Mouse (Mus musculus) cerebellum, adult 2 months (tissue): ENCODE data around the gene Fam19a5. TPM values are rescaled to one million over a fixed set of nuclear protein-coding genes. Genes with fewer than 3 reads are reported as not detected.

ENCODE experiments used
- DNase-seq, 2 experiments: peaks; one replicate each; pipeline ENCODE4 v3.0.0; 2021
- H3K27ac ChIP-seq: fragments of 200-500 bp; 2 replicates; pipeline ENCODE4 v1.5.1; 2012; ENCODE audit warnings: low read length, control low read depth, inconsistent platforms; ENCODE audit not compliant: insufficient read depth
- H3K27me3 ChIP-seq: fragments of 200-500 bp; 2 replicates; pipeline ENCODE4 v1.6.1; 2012; ENCODE audit warnings: inconsistent platforms, mild to moderate bottlenecking, low read length, moderate library complexity; ENCODE audit not compliant: control insufficient read depth, insufficient read depth
- H3K4me1 ChIP-seq: fragments of 200-500 bp; 2 replicates; pipeline ENCODE4 v1.6.1; 2011; ENCODE audit warnings: low read length; ENCODE audit not compliant: control insufficient read depth, insufficient read depth
- H3K4me3 ChIP-seq: fragments of 200-500 bp; replicated peaks from 2 replicates; pipeline ENCODE3; 2011; ENCODE audit warnings: mild to moderate bottlenecking, low read depth, low read length, control low read depth; ENCODE audit not compliant: insufficient read depth
- CTCF ChIP-seq: fragments of 200-500 bp; IDR thresholded peaks from 2 replicates; pipeline ENCODE4 v1.5.1; 2011; ENCODE audit warnings: low read depth, mild to moderate bottlenecking, control low read depth, low read length, moderate library complexity, borderline replicate concordance; ENCODE audit not compliant: insufficient read depth
- POLR2A ChIP-seq: fragments of 200-500 bp; IDR thresholded peaks from 2 replicates; pipeline ENCODE4 v1.6.1; 2011; ENCODE audit warnings: low read length, control low read depth, borderline replicate concordance; ENCODE audit not compliant: insufficient read depth
- WGBS: fragments of 180-500 bp; shearing (Covaris S2); methylation state at CpG from one replicate; pipeline ENCODE4 v1.1.7; 2018; 5-methylcytosine and 5-hydroxymethylcytosine counted together
- polyA plus RNA-seq: library from polyadenylated mRNA; depleted of rRNA; stranded (reverse); fragments of >200 nt; gene quantifications from 2 replicates; pipeline ENCODE4 v1.2.3, GENCODE M21; 2012

Gene Fam19a5
- polyA plus RNA-seq, 1 experiment: 101 TPM

- 33% methylated on average over 14 of the region's 14 CpGs for WGBS
- TF ChIP-seq CTCF (no peak), POLR2A (no peak)
- H3K27me3 ChIP-seq: no peaks in the 10 kb centered on the region
- H3K4me3 ChIP-seq: no peak overlapping the region
- H3K4me1 ChIP-seq: peaks cover 11% of the 10 kb centered on the region
- peak; percentile 48 to 52 for DNase-seq
- H3K27ac ChIP-seq: no peak overlapping the region
These were observed 154.6 kb downstream of the Fam19a5 start for GRCm38 (mm10) chr15:87698562-87699320.

GRCm38 (mm10) chr15:87702821-87703220, 158.7 kb downstream of the Fam19a5 start:
- 78% methylated on average over 1 of the region's 1 CpGs for WGBS
- Histone ChIP-seq H3K27ac (no peak overlapping the region), H3K4me1 (peaks cover 20% of the 10 kb centered on the region), H3K27me3 (no peaks in the 10 kb centered on the region), H3K4me3 (no peak overlapping the region)
- DNase-seq: no peak
- TF ChIP-seq CTCF: no peak
- TF ChIP-seq POLR2A: no peak

- Histone ChIP-seq H3K27me3 (no peaks in the 10 kb centered on the region), H3K4me1 (peaks cover 17% of the 10 kb centered on the region), H3K4me3 (no peak overlapping the region), H3K27ac (no peak overlapping the region)
- TF ChIP-seq CTCF (no peak), POLR2A (no peak)
- WGBS: 87% methylated on average over 3 of the region's 3 CpGs
- DNase-seq: no peak
These were observed 159.2 kb downstream of the Fam19a5 start for GRCm38 (mm10) chr15:87703334-87703733.

- Histone ChIP-seq H3K27me3 (no peaks in the 10 kb centered on the region), H3K4me1 (peaks cover 27% of the 10 kb centered on the region), H3K4me3 (no peak overlapping the region), H3K27ac (no peak overlapping the region)
- TF ChIP-seq POLR2A (no peak), CTCF (no peak)
- 64% methylated on average over 4 of the region's 4 CpGs for WGBS
- DNase-seq: no peak
These were observed 167.7 kb downstream of the Fam19a5 start for GRCm38 (mm10) chr15:87711790-87712189.

DNA sequence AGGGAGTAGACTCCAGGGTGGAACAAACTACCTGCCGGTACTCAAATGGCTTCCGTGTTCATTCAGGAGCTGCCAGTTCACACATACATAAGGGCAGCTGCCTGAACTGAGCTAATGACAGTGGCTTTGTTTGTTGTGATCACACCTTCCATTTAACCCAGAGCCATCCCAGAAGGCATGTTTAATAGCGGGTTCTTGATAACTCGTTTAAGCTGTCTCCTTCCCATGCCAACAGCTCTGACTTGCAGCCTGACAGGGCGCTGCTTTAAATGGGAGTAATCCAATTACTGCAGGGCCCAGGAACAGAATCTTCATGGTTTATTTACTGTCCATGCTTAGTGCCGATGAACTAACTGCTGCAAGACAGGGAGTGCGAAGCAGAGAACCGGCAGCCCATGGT, 168.1 kb downstream of the Fam19a5 start:
- peaks cover 27% of the 10 kb centered on the region for H3K4me1 ChIP-seq
- no peak for DNase-seq
- no peak for TF ChIP-seq POLR2A
- no peak for TF ChIP-seq CTCF
- no peaks in the 10 kb centered on the region for H3K27me3 ChIP-seq
- 80% methylated on average over 8 of the region's 8 CpGs for WGBS
- no peak overlapping the region for H3K27ac ChIP-seq
- no peak overlapping the region for H3K4me3 ChIP-seq

DNA sequence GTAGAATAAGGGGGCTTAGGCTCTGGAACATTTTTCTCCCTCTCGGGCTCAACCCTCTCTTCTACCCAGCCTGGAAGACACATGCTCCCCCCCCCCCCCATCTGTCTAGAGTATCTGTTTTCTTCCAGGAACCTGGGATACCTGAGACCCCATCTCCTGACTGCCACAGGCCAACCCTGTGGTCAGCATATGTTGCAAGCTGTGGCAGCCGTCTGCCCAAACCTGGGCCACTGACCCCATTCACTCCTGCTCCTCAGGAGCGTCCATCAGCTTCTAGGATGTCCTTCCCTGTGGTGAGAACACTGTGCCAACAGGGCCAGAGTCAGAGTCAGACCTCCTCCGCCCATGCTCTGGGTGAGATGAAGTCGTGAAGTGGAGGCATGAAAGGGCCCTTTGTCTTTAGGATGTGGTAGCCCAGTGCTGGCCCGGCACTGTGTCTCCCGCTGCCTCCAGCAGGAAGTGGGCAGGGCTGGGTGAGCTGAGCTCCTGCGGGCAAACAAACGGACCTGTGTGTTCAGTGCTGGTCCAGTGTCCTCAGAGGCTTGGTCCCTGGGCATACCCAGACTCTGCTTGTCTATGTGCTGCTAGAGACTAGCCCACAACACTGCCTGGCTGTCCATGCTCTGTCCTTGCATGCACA, 171.1 kb downstream of the Fam19a5 start:
- 6% methylated on average over 9 of the region's 9 CpGs for WGBS
- no peak overlapping the region for H3K4me3 ChIP-seq
- peak; percentile 39 to 55 for DNase-seq
- peaks cover 27% of the 10 kb centered on the region for H3K4me1 ChIP-seq
- TF ChIP-seq POLR2A (no peak), CTCF (no peak)
- H3K27me3 ChIP-seq: no peaks in the 10 kb centered on the region
- H3K27ac ChIP-seq: no peak overlapping the region

DNA sequence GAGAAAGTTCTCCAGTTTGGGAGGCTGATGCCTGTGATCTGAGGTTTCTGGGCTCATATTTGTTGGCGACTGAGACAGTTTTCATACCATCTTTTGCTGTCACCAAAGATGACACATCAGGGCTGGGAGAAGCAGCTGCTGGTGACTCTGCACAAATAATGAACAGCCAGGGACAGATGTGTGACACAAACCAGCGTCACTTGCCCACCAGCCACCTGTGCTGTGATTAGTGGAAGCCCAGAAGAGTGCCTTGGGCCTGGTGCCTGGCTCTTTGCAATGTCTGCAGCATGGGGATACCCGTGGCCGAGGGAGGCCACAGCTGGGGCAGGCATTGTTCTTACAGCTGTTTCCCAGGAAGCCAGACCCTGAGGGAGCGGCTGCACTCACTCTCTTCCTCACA, 173.0 kb downstream of the Fam19a5 start:
- Histone ChIP-seq H3K4me1 (peaks cover 22% of the 10 kb centered on the region), H3K27ac (no peak overlapping the region), H3K27me3 (no peaks in the 10 kb centered on the region), H3K4me3 (no peak overlapping the region)
- TF ChIP-seq CTCF (no peak), POLR2A (no peak)
- WGBS: 61% methylated on average over 5 of the region's 5 CpGs
- DNase-seq: no peak
